Mouse (Mus musculus) retina, adult 2 months (tissue): ENCODE data around the gene Fads3.

Source experiments
- DNase-seq: peaks from one replicate; pipeline ENCODE4 v3.0.0-alpha.2; 2012; ENCODE audit warnings: low read depth, low spot score

Fads3 gene

GRCm38 (mm10) chr19:10066502-10066901 is 25.1 kb downstream of the Fads3 start:
- no peak for DNase-seq

GRCm38 (mm10) chr19:10067701-10068100 is 26.3 kb downstream of the Fads3 start:
- DNase-seq = no peak

- DNase-seq = no peak
Observed at GRCm38 (mm10) chr19:10070186-10070980, 29.0 kb downstream of the Fads3 start.

- DNase-seq = no peak
Observed at GRCm38 (mm10) chr19:10071166-10071565, 29.8 kb downstream of the Fads3 start.

- no peak for DNase-seq
Observed at GRCm38 (mm10) chr19:10071892-10072291, 30.5 kb downstream of the Fads3 start.

GRCm38 (mm10) chr19:10073145-10073544 is 31.8 kb downstream of the Fads3 start:
- DNase-seq = no peak

- DNase-seq = no peak
Observed at GRCm38 (mm10) chr19:10078392-10078791, 37.0 kb downstream of the Fads3 start.

- DNase-seq = no peak
Observed at GRCm38 (mm10) chr19:10080384-10080783, 39.0 kb downstream of the Fads3 start.

- DNase-seq = no peak
Observed at GRCm38 (mm10) chr19:10082105-10082504, 40.7 kb downstream of the Fads3 start.

- no peak for DNase-seq
Observed at GRCm38 (mm10) chr19:10085454-10085853, 44.1 kb downstream of the Fads3 start.

GRCm38 (mm10) chr19:10086976-10087375 is 45.6 kb downstream of the Fads3 start:
- no peak for DNase-seq

- no peak for DNase-seq
Observed at GRCm38 (mm10) chr19:10093829-10094228, 52.5 kb downstream of the Fads3 start.

GRCm38 (mm10) chr19:10094695-10095094 is 53.3 kb downstream of the Fads3 start:
- no peak for DNase-seq

- DNase-seq = no peak
Observed at GRCm38 (mm10) chr19:10096371-10096876, 55.1 kb downstream of the Fads3 start.

GRCm38 (mm10) chr19:10097826-10098225 is 56.5 kb downstream of the Fads3 start:
- DNase-seq = no peak

- peak; percentile 40 for DNase-seq
Observed at GRCm38 (mm10) chr19:10100631-10101071, 59.3 kb downstream of the Fads3 start.

- DNase-seq = peak; percentile 58
Observed at GRCm38 (mm10) chr19:10101341-10102053, 60.1 kb downstream of the Fads3 start, which contains the start of gene Fads2. Fads2 (minus strand) TSS chr19:10101746.

GRCm38 (mm10) chr19:10102054-10102700 is 60.8 kb downstream of the Fads3 start:
- no peak for DNase-seq

- no peak for DNase-seq
Observed at GRCm38 (mm10) chr19:10104234-10104633, 62.9 kb downstream of the Fads3 start.

- no peak for DNase-seq
Observed at GRCm38 (mm10) chr19:10105034-10105493, 63.7 kb downstream of the Fads3 start.

- DNase-seq = no peak
Observed at GRCm38 (mm10) chr19:10106634-10107033, 65.3 kb downstream of the Fads3 start.

- DNase-seq = no peak
Observed at GRCm38 (mm10) chr19:10107051-10107611, 65.8 kb downstream of the Fads3 start.
